Mouse (Mus musculus) left cerebral cortex, adult 18-20 months (tissue): ENCODE measurements around the gene Fmo1. TPM values are rescaled to one million over a fixed set of nuclear protein-coding genes. Genes with fewer than 3 reads are reported as not detected.

Experiments used
- DNase-seq, 2 experiments: peaks; one replicate each; pipeline ENCODE4 v3.0.0; 2021 to 2022; ENCODE audit warnings: low spot score in 2 of 2, mixed read lengths in 1 of 2
- total RNA-seq, 2 experiments: library from RNA; stranded (reverse); gene quantifications; 2 replicates each; pipeline ENCODE4 v1.2.3; 2021

Gene Fmo1
- total RNA-seq, 2 experiments from 2014 or later: 12.1 to 15.9 TPM

GRCm38 (mm10) chr1:162863579-162863978 is 2.8 kb downstream of the Fmo1 start:
- DNase-seq: no peak

- DNase-seq: no peak
These were observed 4.1 kb downstream of the Fmo1 start for GRCm38 (mm10) chr1:162862328-162862727.

DNA sequence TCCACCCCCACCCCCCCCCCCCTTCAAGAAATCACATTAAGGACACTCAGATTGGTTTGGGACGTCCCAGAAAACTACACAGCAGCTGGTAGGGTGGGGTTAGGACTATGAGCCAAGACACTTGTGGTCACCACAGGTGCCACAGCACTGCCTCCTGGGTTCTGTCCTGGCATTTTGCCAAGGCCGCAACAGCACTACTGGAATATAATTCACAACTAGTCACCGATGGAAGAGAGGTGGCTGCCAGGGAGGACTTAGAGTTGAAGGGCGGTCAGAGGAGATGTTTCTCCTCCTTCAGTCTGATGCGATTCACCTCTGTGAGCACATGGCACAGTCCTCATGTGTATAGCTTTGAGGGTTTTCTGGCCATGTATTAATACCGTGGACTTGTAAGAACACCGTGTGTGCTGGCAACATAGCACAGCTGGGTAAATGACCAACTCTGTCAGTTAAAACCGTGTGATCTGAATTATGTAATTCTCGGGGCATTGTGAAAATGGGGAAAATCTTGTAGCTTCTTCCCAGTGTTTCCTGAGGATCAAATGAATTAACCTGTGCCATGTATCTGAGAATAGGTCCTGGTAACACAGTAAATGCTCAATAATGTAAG is 6.3 kb downstream of the Fmo1 start:
- no peak for DNase-seq

DNA sequence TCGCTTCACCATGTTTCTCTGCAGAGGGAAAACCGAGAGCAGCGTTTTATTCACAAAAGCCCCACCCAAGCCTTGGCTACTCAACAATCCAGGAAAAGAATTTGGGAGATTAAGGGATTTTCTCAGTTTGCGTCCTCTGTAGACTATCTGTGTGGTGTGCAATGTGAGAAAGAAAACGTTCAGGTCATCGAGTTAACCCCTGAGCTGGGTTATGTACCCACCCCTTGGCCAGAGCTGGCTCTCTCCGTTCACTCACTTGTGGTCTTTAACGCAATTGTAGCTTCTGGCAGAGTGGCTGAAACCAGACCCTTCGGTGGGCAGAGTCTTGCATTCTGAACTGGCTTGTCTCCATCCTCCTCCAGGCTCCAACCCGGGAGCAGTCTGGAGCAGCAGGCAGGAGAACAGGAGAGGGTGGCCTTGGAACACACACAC is 6.8 kb downstream of the Fmo1 start:
- DNase-seq: no peak

GRCm38 (mm10) chr1:162858748-162859130 is 7.7 kb downstream of the Fmo1 start:
- DNase-seq: peak in 1 of 2 experiments; percentile 2

GRCm38 (mm10) chr1:162857766-162858747 is 8.4 kb downstream of the Fmo1 start:
- DNase-seq: no peak

DNA sequence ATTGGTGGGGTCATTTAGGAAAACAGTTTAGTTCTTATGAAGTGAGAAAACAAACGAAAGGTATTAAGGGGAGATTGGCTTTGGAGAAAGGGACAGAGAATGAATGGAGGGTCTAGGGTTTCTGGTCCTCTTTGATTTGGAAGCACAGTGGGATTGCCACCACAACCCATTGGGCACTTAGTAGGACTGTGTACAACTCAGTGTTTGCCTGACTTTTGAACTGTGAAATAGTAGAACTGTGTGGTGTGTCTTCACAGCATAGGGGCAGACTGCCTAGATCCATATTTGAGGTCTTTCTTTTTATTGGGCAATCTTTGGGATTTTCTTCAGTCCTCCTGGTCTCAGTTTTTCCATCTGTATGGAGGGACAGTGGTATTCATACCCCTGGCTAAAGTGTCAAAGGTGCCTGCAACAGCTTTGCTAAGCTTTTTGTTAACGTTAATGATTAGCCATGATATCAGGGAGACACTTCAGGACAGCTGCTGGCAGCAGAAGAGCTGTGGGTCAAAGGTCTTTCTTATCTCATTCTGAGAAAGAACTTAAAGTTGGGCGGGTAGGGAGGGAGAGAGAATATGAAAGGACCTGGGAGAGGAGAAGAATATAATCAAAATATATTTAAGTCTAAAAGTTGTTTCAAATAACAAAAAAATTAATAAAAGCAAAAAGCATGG is 12.5 kb downstream of the Fmo1 start:
- DNase-seq: no peak

DNA sequence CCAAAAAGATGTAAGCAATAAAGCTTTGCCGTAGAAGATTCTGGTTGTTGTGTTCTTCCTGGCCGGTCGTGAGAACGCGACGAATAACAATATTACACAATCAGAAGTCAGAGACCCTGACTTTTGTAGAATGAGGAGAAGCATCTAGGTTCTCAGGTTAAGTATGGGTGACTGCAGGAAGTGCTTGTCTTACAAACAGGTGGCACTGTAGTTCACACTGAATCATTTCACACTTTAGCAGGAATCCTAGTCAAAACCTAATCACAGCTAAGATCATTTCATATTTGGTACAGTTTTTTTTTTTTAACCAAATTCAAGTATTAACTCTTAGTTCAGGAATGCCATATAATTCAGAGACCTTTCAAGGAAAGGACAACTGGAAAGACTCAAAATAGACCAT is 18.9 kb downstream of the Fmo1 start:
- no peak for DNase-seq

DNA sequence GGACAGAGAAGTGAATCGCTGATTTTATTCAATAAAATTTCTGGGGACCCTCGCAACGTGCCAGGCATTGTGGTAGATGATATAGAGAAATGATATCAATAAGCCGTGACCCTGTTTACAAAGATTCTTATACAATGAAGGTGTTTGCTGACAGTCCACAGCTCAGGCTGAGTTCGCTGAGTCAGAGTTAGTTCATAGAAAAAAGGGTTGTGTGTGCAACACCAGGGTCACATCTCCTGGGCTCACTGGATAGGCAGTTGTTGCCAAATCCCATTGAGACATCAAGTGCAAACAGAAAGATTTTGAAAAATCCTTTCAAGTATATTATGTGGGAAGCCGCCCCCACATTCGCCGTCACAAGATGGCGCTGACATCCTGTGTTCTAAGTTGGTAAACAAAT is 26.2 kb downstream of the Fmo1 start:
- no peak for DNase-seq

DNA sequence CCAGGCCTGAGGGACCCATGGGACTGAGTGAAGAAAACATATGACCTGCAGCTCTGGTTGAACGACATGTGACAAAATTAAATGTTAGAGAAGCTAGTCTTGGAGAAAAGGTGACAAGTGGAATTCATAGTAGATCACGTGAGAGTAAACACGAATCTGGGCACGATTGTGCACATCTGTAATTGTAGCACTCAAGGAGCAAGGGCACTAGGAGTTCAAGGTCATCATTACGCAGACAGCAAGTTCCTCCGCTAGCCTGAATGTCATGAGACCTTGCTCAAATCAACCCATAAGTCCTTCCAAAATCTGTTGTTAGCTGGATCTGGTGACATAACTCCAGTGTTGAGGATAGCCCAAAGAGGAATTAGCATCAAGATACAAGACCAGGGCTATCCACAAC is 27.4 kb downstream of the Fmo1 start:
- no peak for DNase-seq

GRCm38 (mm10) chr1:162834342-162834741 is 32.1 kb downstream of the Fmo1 start:
- no peak for DNase-seq

- no peak for DNase-seq
These were observed 33.8 kb downstream of the Fmo1 start for GRCm38 (mm10) chr1:162832574-162832953.

DNA sequence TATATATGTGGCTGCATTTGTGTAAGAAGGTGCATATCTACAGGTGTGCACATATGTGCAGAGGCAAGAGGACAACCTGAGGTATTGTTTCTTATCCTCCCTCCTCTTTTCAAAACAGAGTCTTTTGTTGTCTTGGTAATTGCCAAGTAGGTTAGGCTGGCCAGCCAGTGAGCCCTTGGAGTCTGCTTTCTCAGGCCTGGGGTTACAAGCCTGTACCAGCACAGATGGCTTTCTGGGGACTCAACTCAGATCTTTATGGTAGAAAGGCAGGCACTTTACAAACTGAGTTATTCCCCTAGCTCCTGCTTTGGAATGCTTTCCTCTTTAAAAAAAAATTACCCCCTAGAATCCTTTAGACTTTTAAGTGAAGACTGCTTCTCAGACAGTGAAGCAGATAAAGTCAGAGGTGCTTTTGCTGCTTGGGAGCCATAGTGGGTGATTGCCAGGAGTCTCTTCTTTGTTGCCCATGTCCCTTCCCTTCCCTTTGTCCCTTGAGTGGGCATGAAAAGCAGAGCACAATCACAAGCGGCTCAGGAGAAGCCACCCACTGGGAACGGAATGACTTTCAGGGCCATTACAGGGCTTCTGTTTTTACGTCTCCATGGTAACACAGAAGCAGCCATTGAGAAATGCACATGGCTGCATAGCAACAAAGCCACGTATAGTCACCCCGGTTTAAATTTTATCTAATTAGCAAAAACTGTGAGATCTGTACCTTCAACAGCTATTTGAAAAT is 34.4 kb downstream of the Fmo1 start:
- DNase-seq: no peak

DNA sequence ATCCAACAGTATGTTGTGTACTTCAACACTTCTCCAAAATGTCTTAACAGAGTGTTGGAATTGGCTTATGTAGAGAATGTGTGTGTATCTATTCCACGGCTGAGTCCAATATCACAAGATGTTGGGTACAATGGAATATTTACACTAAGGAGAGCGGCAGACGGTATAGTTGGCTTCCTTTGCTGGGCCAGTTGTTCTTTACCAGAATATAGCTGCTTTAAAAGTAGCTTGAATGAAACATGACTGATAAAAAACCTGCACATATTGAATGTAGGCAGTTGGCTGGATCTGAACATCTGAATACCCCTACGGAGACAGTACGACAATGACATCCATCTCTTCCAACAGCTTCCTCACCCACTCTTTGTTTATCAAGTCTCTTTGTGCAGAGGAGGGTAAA is 47.1 kb downstream of the Fmo1 start:
- peak in 1 of 2 experiments; percentile 5 for DNase-seq

DNA sequence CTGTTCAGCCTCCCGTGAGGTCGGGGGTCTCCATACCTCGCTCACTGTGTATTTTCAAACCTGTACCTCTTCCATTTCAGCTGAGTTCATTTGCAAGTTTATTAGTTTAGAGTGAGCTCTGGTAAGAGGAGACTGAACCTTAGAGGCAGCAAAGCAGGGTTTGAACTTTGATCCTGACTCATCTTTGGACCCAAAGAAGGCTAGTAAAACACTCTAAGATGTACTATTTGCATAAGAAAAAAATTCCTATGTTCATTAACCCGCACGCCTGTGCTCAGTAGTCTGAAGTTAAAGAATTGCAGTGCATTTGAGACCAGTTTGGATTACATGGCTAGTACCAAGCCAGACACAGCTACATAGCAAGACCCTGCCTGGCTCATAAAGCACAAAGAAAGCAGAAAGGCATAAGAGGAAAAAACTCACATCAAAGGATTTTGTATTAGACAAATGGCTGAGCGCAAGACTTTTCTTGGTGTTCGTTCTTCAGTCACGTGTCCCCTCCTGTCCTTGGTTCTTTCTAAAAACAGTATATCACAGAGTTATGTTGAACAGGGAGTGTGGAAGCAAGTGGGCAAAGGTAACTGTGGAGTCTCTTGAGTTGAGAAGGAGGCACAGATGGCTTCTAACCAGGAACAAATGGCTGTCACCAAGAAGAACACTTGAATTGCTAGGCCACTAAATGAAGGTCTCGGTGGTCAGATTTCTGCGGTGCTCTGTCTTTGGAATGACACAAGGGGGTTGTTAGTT is 50.9 kb downstream of the Fmo1 start:
- DNase-seq: no peak

- DNase-seq: no peak
These were observed 51.5 kb downstream of the Fmo1 start for GRCm38 (mm10) chr1:162814932-162815331.

- DNase-seq: peak; percentile 11 to 21
These were observed 52.6 kb downstream of the Fmo1 start, which contains the start of gene Fmo4 for GRCm38 (mm10) chr1:162813836-162814156. TSS of gene Fmo4 (minus strand) at chr1:162813972.

- DNase-seq: no peak
These were observed 53.1 kb downstream of the Fmo1 start for GRCm38 (mm10) chr1:162813143-162813835.

DNA sequence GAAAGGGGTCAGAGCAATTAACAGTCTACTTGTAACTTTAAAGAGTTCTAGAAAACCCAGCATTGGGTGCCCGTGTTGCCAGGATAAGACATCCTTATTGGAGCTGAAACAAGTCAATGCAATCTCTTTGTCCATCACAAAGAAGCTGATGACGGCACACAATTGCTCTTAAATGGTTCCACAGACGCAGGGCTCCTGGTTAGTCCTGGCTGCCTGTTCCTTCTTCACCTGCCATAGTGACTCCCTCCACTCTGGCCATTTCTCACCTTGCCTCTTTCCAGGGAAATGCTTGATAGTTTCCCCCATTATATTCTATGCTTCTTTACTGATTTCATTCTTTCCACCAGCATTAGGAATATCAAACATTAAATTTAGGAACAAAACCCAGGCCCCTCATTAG is 57.9 kb downstream of the Fmo1 start:
- no peak for DNase-seq

DNA sequence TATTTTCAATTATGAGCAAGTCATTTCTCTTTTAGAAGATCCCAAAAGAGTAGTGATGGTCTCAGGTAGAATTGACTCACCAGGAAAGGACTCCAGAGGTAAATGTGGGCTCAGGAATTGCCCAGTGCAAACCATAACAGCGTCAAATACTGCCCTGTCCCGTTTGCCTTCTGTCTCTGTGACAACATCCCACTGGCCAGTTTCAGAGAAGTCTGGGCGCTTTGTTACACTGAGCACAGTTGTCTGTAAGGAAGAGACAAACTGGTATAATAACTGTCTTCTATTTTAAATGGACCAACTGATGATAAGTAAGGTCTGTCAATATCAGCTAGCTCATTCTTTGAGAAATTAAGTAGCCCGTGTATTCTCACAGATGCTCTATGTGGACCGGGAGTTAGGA is 59.0 kb downstream of the Fmo1 start:
- DNase-seq: no peak
